Mouse (Mus musculus): Measurements from ENCODE around the gene Sap30. TPM values are rescaled to one million over a fixed set of nuclear protein-coding genes. Genes with fewer than 3 reads are reported as not detected.

Sap30 gene
- 106 TPM for polyA plus RNA-seq (2014; fragmentation: Illumina TruSeq; extraction: RNeasy Lipid Tissue Mini Kit (QIAGEN cat#74804); ENCODE audit: low read depth, low replicate concordance)

GRCm38 (mm10) chr8:57487441-57488155 lies at the start of gene Sap30:
Gene Sap30, minus strand, starts transcription at chr8:57487860.

DNA sequence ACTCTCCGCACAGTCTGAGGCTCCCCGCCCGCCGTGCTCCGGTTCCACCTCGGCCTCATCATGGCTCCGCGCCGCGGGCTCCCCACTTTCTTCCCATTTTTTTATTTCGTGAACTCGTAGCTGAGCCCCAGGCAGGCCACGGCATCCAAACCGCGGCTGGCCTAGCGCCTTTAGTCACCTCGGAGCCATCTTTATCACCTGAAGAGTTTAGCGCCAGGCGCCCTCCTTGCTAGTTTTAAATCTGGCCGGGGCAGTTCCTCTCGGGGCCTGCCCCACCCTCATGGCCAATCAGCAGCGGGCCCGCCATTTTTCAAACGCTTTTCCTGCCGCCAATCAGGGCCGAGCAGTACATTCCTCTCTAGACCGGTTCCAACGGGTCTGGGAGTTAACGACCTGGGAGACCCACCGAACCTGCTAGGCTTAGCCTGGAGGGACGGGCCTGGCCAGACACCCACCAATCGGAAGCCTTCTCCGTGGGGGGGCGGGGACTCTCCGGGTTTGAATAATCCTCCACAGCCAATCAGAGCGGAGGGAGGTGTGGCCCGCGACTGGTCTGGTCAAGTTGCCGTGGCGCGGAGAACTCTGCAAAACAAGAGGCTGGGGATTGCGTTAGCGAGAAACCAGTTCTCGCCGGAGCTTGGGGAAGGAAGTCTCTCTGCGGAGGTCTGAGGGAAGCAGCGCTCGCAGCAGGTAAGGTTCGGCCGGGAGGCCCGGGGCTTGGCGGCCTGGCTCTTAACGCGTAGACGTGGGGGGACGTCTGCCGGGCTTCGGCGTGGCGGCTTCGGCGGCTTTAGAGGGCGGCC lies 23.9 kb upstream of the Sap30 start, which contains the start of gene Hmgb2:
Hmgb2 (plus strand) TSS at position 592 of the 803 bp plus-strand sequence.

GRCm38 (mm10) chr8:57455765-57456164 lies 31.9 kb downstream of the Sap30 start, which contains the start of gene Scrg1:
Gene Scrg1, plus strand, starts transcription at chr8:57455923.

Other genes starting within 250 kb of the Sap30 start
- not detected for gene Hand2, start 166.9 kb downstream of the Sap30 start, polyA plus RNA-seq (2014; fragmentation: Illumina TruSeq; extraction: RNeasy Lipid Tissue Mini Kit (QIAGEN cat#74804); ENCODE audit: low read depth, low replicate concordance)
- gene Scrg1, start 31.9 kb downstream of the Sap30 start, polyA plus RNA-seq (2014; fragmentation: Illumina TruSeq; extraction: RNeasy Lipid Tissue Mini Kit (QIAGEN cat#74804); ENCODE audit: low read depth, low replicate concordance) = not detected
- gene Hmgb2, start 24.0 kb upstream of the Sap30 start, polyA plus RNA-seq (2014; fragmentation: Illumina TruSeq; extraction: RNeasy Lipid Tissue Mini Kit (QIAGEN cat#74804); ENCODE audit: low read depth, low replicate concordance) = 25.1 TPM
- gene Galnt7, start 165.2 kb upstream of the Sap30 start, polyA plus RNA-seq (2014; fragmentation: Illumina TruSeq; extraction: RNeasy Lipid Tissue Mini Kit (QIAGEN cat#74804); ENCODE audit: low read depth, low replicate concordance) = 15.3 TPM

Data from kidney, adult 10 weeks (tissue).